In the genomic region with DNA sequence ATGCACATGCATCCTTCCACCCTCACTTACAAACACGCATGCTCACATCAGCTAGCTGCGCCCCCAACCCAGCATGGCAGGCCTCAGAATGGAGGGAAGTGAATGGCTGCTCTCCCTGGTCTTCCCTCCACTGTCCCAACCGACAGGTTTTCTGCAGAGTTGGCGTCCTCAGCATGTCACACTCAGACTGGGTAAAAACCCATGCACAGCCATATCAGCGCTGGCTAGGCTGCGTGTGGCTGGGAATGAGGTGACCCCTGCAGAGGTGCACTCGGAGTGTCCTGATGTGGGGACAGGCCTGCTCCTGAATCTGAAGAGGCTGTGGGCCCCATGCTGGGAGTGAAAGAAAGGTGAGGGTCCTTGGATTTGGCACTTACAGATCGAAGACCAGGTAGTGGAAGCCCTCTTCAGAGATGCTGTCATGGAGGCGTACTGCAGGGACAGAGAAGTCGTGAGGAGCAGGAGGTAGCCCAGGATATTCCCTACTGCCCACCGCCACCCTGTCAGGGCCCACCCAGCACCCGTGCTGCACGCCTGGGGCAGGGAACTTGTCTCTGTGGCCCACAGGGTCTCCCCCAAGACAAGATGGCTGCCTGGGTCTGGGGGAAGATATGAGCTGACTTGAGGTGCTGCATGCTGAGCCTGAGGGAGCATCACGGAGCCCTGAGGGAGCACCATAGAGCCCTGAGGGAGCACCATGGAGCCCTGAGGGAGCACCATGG, we compare ENCODE assay signal across 8 mouse cellular contexts. TPM values are rescaled to one million over a fixed set of nuclear protein-coding genes. Genes with fewer than 3 reads are reported as not detected.
DNase-seq lines count a peak whose midpoint lies in the region; ATAC-seq and TF ChIP-seq lines count a peak whose summit lies in the region.
"Had no signal": no experiment of that assay in that cellular context is flagged by ENCODE, and none has a peak within 500 bp of the region (broad histone marks: within the 10 kb centered on the region; RNA-seq: fewer than 3 reads in every experiment).

No protein-coding gene starts in this region.

- ATAC-seq in megakaryocyte, adult 5-6 weeks (ENCODE audit: poor library complexity, severe bottlenecking): no peak
- peak; percentile 60 for ATAC-seq in forebrain, postnatal 0 days
- no peak for ATAC-seq in intestine, postnatal 0 days
- ATAC-seq in stomach, embryonic 16.5 days (ENCODE audit: insufficient read depth, low FRiP score): no peak

- H3K4me2 ChIP-seq in forebrain, postnatal 0 days (ENCODE audit: low read depth): no peak overlapping the region
- H3K4me2 ChIP-seq in intestine, postnatal 0 days (replicated peaks; ENCODE audit: low read depth): no peak overlapping the region
- H3K4me2 ChIP-seq in stomach, embryonic 16.5 days (ENCODE audit: low read depth, low read length): no peak overlapping the region

- peak overlapping the region; percentile 38 for H3K4me3 ChIP-seq in megakaryocyte, embryonic 14.5 days (replicated peaks)
- no peak overlapping the region for H3K4me3 ChIP-seq in forebrain, postnatal 0 days (ENCODE audit: low read depth, low read length)
- H3K4me3 ChIP-seq in intestine, postnatal 0 days (ENCODE audit: low read depth, low read length): no peak overlapping the region
- no peak overlapping the region for H3K4me3 ChIP-seq in stomach, embryonic 16.5 days (replicated peaks; ENCODE audit: low read length)

- TF ChIP-seq CTCF in forebrain, postnatal 0 days (IDR thresholded peaks at IDR 0.05; ENCODE audit: low read depth): no peak
- no peak for TF ChIP-seq CTCF in intestine, postnatal 0 days (IDR thresholded peaks at IDR 0.05; ENCODE audit: low read depth)

- H3K27me3 ChIP-seq in megakaryocyte, embryonic 14.5 days (replicated peaks): peaks cover 25% of the 10 kb centered on the region
- no peaks in the 10 kb centered on the region for H3K27me3 ChIP-seq in forebrain, postnatal 0 days (ENCODE audit: insufficient read depth, low read length)
- H3K27me3 ChIP-seq in intestine, postnatal 0 days (replicated peaks; ENCODE audit: control insufficient read depth, insufficient read depth, low read length): no peaks in the 10 kb centered on the region
- H3K27me3 ChIP-seq in stomach, embryonic 16.5 days (ENCODE audit: control insufficient read depth, insufficient read depth, low read length): no peaks in the 10 kb centered on the region

- H3K9me3 ChIP-seq in megakaryocyte, embryonic 14.5 days: no peaks in the 10 kb centered on the region
- no peaks in the 10 kb centered on the region for H3K9me3 ChIP-seq in forebrain, postnatal 0 days (ENCODE audit: low read length)
- H3K9me3 ChIP-seq in intestine, postnatal 0 days (ENCODE audit: control insufficient read depth): no peaks in the 10 kb centered on the region
- H3K9me3 ChIP-seq in stomach, embryonic 16.5 days (replicated peaks; ENCODE audit: control insufficient read depth, low read length): no peaks in the 10 kb centered on the region

- H3K9ac ChIP-seq in forebrain, postnatal 0 days: peak overlapping the region; percentile 4; the same call in 1 of the 2 replicates
- H3K9ac ChIP-seq in intestine, postnatal 0 days (ENCODE audit: low read depth, low read length): no peak overlapping the region
- peak overlapping the region; percentile 9 for H3K9ac ChIP-seq in stomach, embryonic 16.5 days (ENCODE audit: low read length)

- peak overlapping the region; percentile 78 for H3K27ac ChIP-seq in forebrain, postnatal 0 days (ENCODE audit: low read depth, low read length)
- peak overlapping the region; percentile 46 for H3K27ac ChIP-seq in intestine, postnatal 0 days (ENCODE audit: low read depth, low read length)
- peak overlapping the region; percentile 45 for H3K27ac ChIP-seq in stomach, embryonic 16.5 days (ENCODE audit: low read length)

- DNase-seq in forebrain, postnatal 0 days: no peak
- DNase-seq in cerebellum, adult 9-11 months: no peak
- no peak for DNase-seq in adrenal gland, postnatal 4 days (ENCODE audit: low spot score in 2 of 2)

- 73% methylated on average over 14 of the region's 14 CpGs for WGBS in forebrain, postnatal 0 days
- WGBS in intestine, postnatal 0 days: 78% methylated on average over 14 of the region's 14 CpGs
- 74% methylated on average over 14 of the region's 14 CpGs for WGBS in stomach, embryonic 16.5 days

- H3K36me3 ChIP-seq in megakaryocyte, embryonic 14.5 days (replicated peaks; ENCODE audit: low read length): no peaks in the 10 kb centered on the region
- H3K36me3 ChIP-seq in forebrain, postnatal 0 days (ENCODE audit: insufficient read depth): peaks cover 4% of the 10 kb centered on the region; the same call in 1 of the 2 replicates
- H3K36me3 ChIP-seq in intestine, postnatal 0 days (ENCODE audit: control insufficient read depth, insufficient read depth): no peaks in the 10 kb centered on the region
- no peaks in the 10 kb centered on the region for H3K36me3 ChIP-seq in stomach, embryonic 16.5 days (ENCODE audit: control insufficient read depth, insufficient read depth, low read length)

- peaks cover 35% of the 10 kb centered on the region for H3K4me1 ChIP-seq in megakaryocyte, embryonic 14.5 days
- H3K4me1 ChIP-seq in forebrain, postnatal 0 days (ENCODE audit: insufficient read depth): peaks cover 16% of the 10 kb centered on the region
- H3K4me1 ChIP-seq in intestine, postnatal 0 days (replicated peaks; ENCODE audit: control insufficient read depth, insufficient read depth, low read length): peaks cover 29% of the 10 kb centered on the region
- peaks cover 28% of the 10 kb centered on the region for H3K4me1 ChIP-seq in stomach, embryonic 16.5 days (ENCODE audit: control insufficient read depth, insufficient read depth, low read length)

RNA-seq across cellular contexts. Expression of a gene that starts 45.6 kb away (rescaled TPM):
- polyA plus RNA-seq in megakaryocyte, embryonic 14.5 days (2012; ENCODE audit: insufficient read depth, low replicate concordance): 3.9 and 8.8 TPM in 2 replicates
- 18.2 and 21.0 TPM in 2 replicates for total RNA-seq in megakaryocyte, adult 5-6 weeks (2015)
- 41.8 and 54.2 TPM in 2 replicates for total RNA-seq in megakaryocyte, adult 5-6 weeks (2017)
- total RNA-seq in forebrain, postnatal 0 days (2014; rRNA removed): 181 and 195 TPM in 2 replicates
- 101 and 102 TPM in 2 replicates for polyA plus RNA-seq in forebrain, postnatal 0 days (2015; fragmentation: Nextera tagmentation; extraction: Ambion mirVana)
- 50.9 and 53.8 TPM in 2 replicates for polyA plus RNA-seq in intestine, postnatal 0 days (2015; fragmentation: Nextera tagmentation; extraction: Ambion mirVana)
- 56.2 and 58.1 TPM in 2 replicates for polyA plus RNA-seq in stomach, embryonic 16.5 days (2015; fragmentation: Nextera tagmentation; extraction: Ambion mirVana)
- 10 to 100 TPM; 97.9 to 98.2 TPM for total RNA-seq in adrenal gland, postnatal 4 days (2021)

RNA-seq across cellular contexts. Expression of a gene that starts 51.2 kb away (rescaled TPM):
- 1.7 TPM in 1 of 2 replicates, not detected in the other for polyA plus RNA-seq in megakaryocyte, embryonic 14.5 days (2012; ENCODE audit: insufficient read depth, low replicate concordance)
- total RNA-seq in megakaryocyte, adult 5-6 weeks (2015): not detected in 2 replicates
- not detected in 2 replicates for total RNA-seq in megakaryocyte, adult 5-6 weeks (2017)
- total RNA-seq in forebrain, postnatal 0 days (2014; rRNA removed): 8.6 and 12.9 TPM in 2 replicates
- polyA plus RNA-seq in forebrain, postnatal 0 days (2015; fragmentation: Nextera tagmentation; extraction: Ambion mirVana): 7.1 and 7.2 TPM in 2 replicates
- polyA plus RNA-seq in intestine, postnatal 0 days (2015; fragmentation: Nextera tagmentation; extraction: Ambion mirVana): 0.44 TPM in 2 replicates
- polyA plus RNA-seq in stomach, embryonic 16.5 days (2015; fragmentation: Nextera tagmentation; extraction: Ambion mirVana): 3.5 and 3.6 TPM in 2 replicates
- 1 to 10 TPM; 5.1 to 6.3 TPM for total RNA-seq in adrenal gland, postnatal 4 days (2021)
- total RNA-seq: hematopoietic stem cell, adult 5-6 weeks had no signal
